Mouse (Mus musculus) urinary bladder, postnatal 36 days (tissue): Measurements from ENCODE around the gene Hist2h3c1.
"Not testable (repeated sequence)": the region's sequence is repeated elsewhere in the genome, so short reads cannot be mapped to it uniquely, and the experiment has no call there.

Experiments
- DNase-seq, 2 experiments: peaks; one replicate each; pipeline ENCODE4 v3.0.0; 2022; ENCODE audit warnings: low spot score in 2 of 2, mixed read lengths in 1 of 2

The Hist2h3c1 gene

GRCm38 (mm10) chr3:96255926-96256593 lies 9.6 kb downstream of the Hist2h3c1 start:
- no peak for DNase-seq

- no peak for DNase-seq
Measured at GRCm38 (mm10) chr3:96257190-96257589, 10.7 kb downstream of the Hist2h3c1 start.

- no peak for DNase-seq
Measured at GRCm38 (mm10) chr3:96260220-96260619, 13.7 kb downstream of the Hist2h3c1 start.

- no peak for DNase-seq
Measured at GRCm38 (mm10) chr3:96261623-96262022, 15.1 kb downstream of the Hist2h3c1 start.

- peak; percentile 80 to 90 for DNase-seq
Measured at GRCm38 (mm10) chr3:96262216-96262875, 15.9 kb downstream of the Hist2h3c1 start.

- DNase-seq = peak; percentile 97 to 99
Measured at GRCm38 (mm10) chr3:96262979-96263550, 16.6 kb downstream of the Hist2h3c1 start, which contains the start of gene Hist2h4. Gene Hist2h4, minus strand, starts transcription at chr3:96263311.

- DNase-seq = peak; percentile 59 to 60
Measured at GRCm38 (mm10) chr3:96263558-96264403, 17.3 kb downstream of the Hist2h3c1 start.

- DNase-seq = no peak
Measured at GRCm38 (mm10) chr3:96264404-96264949, 18.0 kb downstream of the Hist2h3c1 start.

- no peak for DNase-seq
Measured at GRCm38 (mm10) chr3:96266132-96266710, 19.7 kb downstream of the Hist2h3c1 start.

GRCm38 (mm10) chr3:96267541-96267940 lies 21.1 kb downstream of the Hist2h3c1 start:
- DNase-seq = no peak

GRCm38 (mm10) chr3:96268051-96268775 lies 21.7 kb downstream of the Hist2h3c1 start, which contains the start of gene Hist2h3b:
Gene Hist2h3b, plus strand, starts transcription at chr3:96268654.
- peak; percentile 74 to 80 for DNase-seq

- DNase-seq = not testable (repeated sequence)
Measured at GRCm38 (mm10) chr3:96268776-96269378, 22.4 kb downstream of the Hist2h3c1 start.

- DNase-seq = peak; percentile 85 to 90
Measured at GRCm38 (mm10) chr3:96269511-96270474, 23.3 kb downstream of the Hist2h3c1 start, which contains the start of gene Hist2h2bb. Gene Hist2h2bb, plus strand, starts transcription at chr3:96269752.

- no peak for DNase-seq
Measured at GRCm38 (mm10) chr3:96273591-96274465, 27.3 kb downstream of the Hist2h3c1 start.

GRCm38 (mm10) chr3:96277428-96277799 lies 30.9 kb downstream of the Hist2h3c1 start:
- peak in 1 of 2 experiments; percentile 14 for DNase-seq

GRCm38 (mm10) chr3:96277800-96278624 lies 31.5 kb downstream of the Hist2h3c1 start:
- peak; percentile 77 to 88 for DNase-seq

GRCm38 (mm10) chr3:96280660-96281059 lies 34.2 kb downstream of the Hist2h3c1 start:
- no peak for DNase-seq
